Mouse (Mus musculus): Measurements from ENCODE around the gene Zfp710.
"Not testable (repeated sequence)": the region's sequence is repeated elsewhere in the genome, so short reads cannot be mapped to it uniquely, and the experiment has no call there.

Zfp710 gene

DNA sequence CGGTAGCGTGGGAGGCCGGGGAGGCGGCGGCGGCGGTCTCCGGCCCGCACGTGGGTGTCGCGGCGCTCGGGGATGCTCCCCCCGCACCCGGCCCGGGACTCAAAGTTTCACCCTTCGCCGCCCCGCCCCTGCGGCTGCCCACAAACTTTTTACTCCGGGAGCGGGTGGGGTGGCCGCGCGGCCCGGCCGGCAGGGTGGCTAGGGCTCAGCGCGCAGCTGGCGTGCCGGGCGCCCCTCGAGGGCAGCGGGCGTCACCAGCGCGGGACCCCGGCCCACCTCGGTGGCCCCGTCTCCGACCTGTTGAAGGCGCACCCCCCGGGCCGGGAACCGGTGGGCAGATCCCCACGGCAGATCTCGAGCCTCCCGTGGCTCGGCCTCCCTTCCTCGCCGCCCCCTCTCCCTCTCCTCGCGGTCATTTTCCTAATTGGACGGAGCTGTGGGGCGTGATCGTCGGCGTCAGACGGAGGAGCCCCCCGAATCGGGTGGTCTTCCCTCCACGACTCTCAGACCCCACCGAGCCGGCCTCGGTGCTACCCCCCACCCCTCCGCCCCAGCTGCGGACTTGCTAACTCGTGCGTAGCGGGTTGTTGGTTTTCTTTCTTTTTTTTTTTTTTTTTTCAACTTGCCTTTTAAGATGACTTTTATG, 2.5 kb downstream of the Zfp710 start:
- DNase-seq = peak; percentile 60

GRCm38 (mm10) chr7:80027636-80028417, 3.2 kb downstream of the Zfp710 start:
- DNase-seq = peak; percentile 37

DNA sequence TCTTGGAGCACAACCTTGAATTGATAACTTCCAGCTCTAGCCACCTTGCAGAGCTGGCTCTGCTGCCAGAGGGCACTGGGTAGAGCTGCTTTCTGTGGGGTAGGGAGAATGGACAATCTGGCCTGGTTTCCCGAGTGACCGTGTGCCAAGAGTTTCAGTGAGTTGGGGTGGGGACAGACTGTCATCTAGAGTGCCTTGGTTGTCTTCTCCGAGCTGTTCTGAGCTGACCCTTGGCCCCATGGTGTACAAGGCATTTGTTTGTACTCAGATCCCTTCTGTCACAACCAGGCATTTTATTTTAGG, 3.8 kb downstream of the Zfp710 start:
- DNase-seq = peak; percentile 82

DNA sequence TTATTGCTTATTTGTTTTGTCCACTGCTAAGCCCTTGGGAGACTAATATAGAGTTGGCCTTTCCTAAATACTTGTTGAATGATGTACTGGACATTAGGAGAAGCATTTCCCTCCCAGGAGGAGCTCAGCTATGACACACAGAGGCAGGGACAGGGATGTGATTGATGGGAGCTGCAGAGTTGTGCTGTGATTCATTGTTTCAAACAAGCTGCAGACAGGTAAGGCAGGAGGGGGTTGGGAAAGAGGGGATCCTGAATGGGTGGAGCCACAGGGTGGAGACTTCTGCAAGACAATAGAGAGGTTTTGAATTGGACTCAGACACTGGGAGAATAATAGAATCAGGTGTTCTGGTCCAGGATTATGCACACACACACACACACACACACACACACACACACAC, 5.4 kb downstream of the Zfp710 start:
- DNase-seq = no peak

DNA sequence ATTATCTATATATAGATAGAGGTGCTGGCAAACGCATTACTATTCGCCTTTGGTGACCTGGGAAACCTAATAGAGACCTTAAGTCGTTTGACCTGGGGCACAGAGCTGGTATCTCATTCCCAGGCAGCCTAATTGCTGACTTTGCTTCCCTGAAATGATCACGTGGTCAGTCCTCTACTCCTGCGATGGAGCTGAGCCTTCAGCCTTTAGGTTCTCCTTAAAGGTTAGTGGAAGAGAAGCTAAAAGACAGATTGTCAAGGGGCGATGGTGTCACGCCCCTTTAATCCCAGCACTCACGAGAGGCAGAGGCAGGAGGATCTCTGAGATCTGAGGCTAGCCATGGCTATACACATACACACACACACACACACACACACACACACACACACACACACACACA, 5.9 kb downstream of the Zfp710 start:
- DNase-seq = no peak

GRCm38 (mm10) chr7:80030987-80031386, 6.4 kb downstream of the Zfp710 start:
- DNase-seq = no peak

- DNase-seq = no peak
These were observed 6.9 kb downstream of the Zfp710 start for GRCm38 (mm10) chr7:80031478-80031877.

GRCm38 (mm10) chr7:80032216-80033052, 7.8 kb downstream of the Zfp710 start:
- DNase-seq = no peak

- no peak for DNase-seq
These were observed 8.6 kb downstream of the Zfp710 start for GRCm38 (mm10) chr7:80033064-80033717.

DNA sequence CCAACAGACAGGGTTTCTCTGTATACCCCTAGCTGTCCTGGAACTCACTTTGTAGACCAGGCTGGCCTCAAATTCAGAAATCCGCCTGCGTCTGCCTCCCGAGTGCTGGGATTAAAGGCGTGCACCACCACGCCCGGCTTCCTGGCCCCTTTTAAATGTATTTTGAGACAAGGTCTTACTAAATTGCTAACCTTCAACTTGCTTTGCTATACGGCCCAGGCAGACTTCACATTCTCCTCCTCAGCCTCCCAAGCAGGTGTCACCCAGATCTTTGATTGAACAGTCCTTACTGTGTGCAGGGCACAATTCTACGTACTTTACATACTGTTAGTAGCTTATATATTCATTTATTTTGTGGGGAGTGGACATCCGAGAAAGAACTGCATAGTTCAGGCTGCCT, 9.2 kb downstream of the Zfp710 start:
- no peak for DNase-seq

GRCm38 (mm10) chr7:80035086-80035485, 10.5 kb downstream of the Zfp710 start:
- DNase-seq = no peak

DNA sequence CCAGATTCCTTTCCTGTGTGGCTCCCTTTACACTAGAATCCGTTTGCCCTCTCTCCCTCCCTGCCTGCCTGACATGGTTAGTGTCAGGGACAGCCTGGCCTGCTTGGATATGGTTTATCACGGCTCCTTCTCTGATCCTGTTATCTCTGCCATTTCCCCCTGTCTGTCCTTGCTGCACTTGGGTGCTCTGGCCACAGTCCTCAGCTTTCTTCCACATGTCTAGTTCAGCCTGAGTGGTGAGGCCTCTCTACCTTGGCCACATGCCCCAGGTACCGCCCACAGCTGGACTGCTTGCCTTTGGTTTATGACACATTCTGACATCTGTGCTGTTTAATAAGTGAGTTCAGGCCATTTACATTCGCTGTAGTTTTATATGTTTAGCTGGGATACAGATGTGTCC, 11.1 kb downstream of the Zfp710 start:
- no peak for DNase-seq

DNA sequence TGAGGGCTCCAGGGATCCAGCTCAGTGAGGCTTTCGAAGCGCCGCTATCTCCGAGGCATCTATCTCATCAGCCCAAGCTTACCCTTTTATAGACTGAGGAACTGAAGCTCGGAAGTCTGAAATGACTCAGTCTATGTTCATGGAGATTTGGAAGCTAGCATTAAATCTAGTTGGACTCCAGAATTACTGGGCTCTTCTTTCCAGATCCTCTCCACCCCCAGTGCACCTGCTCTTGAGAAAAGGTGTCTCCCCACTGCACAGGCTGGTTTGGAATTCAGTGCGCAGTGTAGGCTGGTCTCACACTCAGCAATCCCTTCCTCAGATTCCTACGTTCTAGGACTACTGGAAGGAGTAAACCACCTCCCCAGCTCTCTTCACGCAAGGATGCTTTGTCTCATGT, 15.1 kb downstream of the Zfp710 start:
- no peak for DNase-seq

- no peak for DNase-seq
These were observed 19.6 kb downstream of the Zfp710 start for GRCm38 (mm10) chr7:80044170-80044569.

GRCm38 (mm10) chr7:80047041-80047440, 22.4 kb downstream of the Zfp710 start:
- no peak for DNase-seq

DNA sequence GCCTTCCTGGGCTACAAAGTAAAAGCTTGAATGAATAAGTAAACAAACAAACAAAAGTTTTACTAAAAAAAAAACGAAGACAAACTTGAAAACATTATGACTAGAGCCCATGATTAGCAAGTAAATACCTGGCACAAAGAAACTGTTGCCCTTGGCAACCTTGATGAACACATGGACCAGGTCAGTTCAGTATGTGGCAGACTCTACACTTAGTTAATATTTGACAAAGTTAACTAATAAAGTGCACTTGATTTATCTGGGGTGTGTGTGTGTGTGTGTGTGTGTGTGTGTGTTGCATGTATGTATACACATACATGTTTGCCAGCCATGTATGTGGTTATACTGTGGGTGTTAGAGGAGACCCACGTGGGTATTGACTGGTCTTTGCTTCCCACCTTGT, 25.1 kb downstream of the Zfp710 start:
- DNase-seq = no peak

DNA sequence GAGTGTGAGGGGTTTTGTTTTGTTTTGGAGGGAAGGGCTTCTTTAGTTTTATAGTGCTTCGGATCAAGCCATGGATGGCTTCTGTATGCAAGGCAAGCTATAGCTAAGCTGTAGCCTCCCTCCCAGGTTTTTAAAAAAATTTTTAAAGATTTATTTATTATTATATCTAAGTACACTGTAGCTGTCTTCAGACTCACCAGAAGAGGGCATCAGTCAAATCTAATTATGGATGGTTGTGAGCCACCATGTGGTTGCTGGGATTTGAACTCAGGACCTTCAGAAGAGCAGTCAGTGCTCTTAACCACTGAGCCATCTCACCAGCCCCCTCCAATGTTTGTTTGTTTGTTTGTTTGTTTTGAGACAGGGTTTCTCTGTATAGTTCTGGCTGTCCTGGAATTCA, 25.8 kb downstream of the Zfp710 start:
- not testable (repeated sequence) for DNase-seq

DNA sequence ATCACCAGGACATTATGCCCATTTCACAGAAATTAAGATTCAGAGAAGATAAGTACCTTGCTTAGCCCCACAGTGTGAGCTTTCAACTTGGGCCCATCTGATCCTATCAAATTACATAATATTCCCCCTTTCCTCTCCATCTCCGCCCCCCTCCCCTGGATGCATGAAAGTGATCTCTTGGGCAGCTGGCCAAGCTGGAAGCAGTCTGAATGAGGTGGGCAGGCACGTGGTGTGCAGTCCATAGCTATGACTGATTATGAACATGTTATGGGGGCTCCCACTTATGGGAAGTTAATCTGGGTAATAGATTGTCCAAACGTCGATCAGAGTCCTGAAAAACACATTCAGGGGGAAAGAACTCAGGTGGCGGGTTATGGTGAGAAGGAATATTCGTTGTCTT, 27.2 kb downstream of the Zfp710 start:
- DNase-seq = no peak

- no peak for DNase-seq
These were observed 27.6 kb downstream of the Zfp710 start for GRCm38 (mm10) chr7:80052261-80052660.

GRCm38 (mm10) chr7:80053147-80053546, 28.5 kb downstream of the Zfp710 start:
- no peak for DNase-seq

GRCm38 (mm10) chr7:80055781-80056180, 31.2 kb downstream of the Zfp710 start:
- DNase-seq = no peak

DNA sequence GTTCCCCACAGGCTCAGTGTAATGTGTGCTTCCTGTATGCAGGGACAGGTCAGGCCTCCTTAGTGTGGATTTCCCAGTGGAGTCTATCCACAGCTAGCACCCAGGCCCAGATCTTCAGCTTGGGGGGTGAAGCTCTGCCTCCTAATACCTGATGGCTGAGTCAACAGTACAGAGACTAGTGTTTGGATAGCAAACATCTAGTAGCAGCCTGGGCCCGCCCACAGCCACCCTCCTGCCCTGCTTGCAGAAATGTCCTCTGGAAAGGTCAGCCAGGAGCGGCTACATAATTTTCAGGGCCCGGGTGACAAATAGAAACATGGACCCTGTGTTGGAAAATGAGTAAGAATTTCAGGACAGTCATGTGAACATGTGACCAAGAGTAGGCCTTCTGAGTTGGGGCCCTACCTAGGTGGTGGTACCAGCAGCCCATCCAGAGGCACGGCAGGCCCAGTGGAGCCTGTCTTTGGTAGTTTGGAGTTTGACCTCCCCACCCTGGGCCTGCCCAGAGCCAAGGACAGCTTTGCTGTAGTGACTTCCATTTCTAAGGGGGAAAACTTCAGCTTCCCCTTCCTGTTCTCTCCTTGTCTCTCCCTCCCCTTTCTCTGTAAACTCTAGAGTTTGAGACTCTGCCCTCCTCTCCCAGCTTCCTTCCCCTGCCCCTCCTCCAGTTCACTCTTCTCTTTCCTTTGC, 32.5 kb downstream of the Zfp710 start:
- DNase-seq = no peak

DNA sequence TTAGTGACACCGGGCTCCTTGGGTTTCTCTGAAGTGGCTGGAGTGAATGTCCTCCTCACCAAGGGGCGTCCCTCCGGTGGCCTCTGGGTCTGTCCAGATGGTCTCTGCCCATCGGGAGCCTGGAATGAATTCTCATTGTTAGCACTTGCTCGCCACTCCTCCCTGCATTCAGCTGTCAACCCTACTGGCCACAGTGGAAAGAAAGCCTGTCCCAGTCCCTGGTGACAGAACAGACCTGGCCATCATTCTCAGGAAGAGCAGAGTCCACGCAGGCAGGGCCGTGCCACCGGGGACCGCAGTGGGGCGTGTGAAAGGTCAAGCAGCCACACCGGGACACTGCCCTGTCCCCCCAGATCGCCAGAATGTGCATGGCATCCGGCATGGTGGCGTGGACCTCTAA, 33.2 kb downstream of the Zfp710 start:
- no peak for DNase-seq

Measured in cerebellum, adult 9-11 months (tissue).